Mouse (Mus musculus) bone marrow, adult 2 months (tissue): Measurements from ENCODE around the gene Srrm3.

Source experiments
- CTCF ChIP-seq: fragments of 200-500 bp; IDR thresholded peaks from 2 replicates; pipeline ENCODE4 v1.5.1; 2011; ENCODE audit warnings: low read length, control low read depth; ENCODE audit not compliant: control insufficient read depth, insufficient read depth
- POLR2A ChIP-seq: fragments of 200-500 bp; IDR thresholded peaks from 2 replicates; pipeline ENCODE4 v1.6.1; 2011; ENCODE audit warnings: low read depth, mild to moderate bottlenecking, control low read depth, low read length, borderline replicate concordance; ENCODE audit not compliant: control insufficient read depth

DNA sequence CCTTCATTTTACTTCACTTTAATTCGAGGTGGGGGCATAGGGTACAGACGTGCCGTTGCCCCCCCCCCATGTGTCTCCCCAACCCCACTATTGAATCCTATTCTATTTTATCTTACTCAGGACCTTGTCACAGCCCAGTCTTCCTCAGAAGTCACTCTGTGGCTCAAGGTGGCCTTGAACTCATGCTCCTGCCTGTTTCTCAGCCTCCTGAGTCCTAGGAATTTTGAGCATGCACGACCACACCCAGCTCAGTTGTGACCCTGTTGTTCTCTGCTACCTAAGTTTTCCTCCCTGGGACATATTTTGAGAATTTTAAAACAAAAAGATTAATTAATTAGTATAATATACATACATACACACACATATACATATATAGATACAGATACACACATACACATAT, 3.0 kb upstream of the Srrm3 start:
- TF ChIP-seq POLR2A, result no peak
- TF ChIP-seq CTCF, result no peak
